Comparison of ENCODE assay signal across 11 mouse cellular contexts in genomic region chr16:49657182-49657581, GRCm38 (mm10).
"Had no signal": no experiment of that assay in that cellular context is flagged by ENCODE, and none has a peak within 500 bp of the region (broad histone marks: within the 10 kb centered on the region; RNA-seq: fewer than 3 reads in every experiment).

No protein-coding gene starts in this region.

- H3K36me3 ChIP-seq: limb, embryonic 10.5 days; liver, embryonic 13.5 days; lung, embryonic 15.5 days had no signal

- H3K9me3 ChIP-seq: limb, embryonic 10.5 days; liver, embryonic 13.5 days; lung, embryonic 15.5 days; megakaryocyte, embryonic 14.5 days had no signal

- ATAC-seq: intestine, postnatal 0 days; liver, postnatal 0 days had no signal

- H3K27me3 ChIP-seq: liver, embryonic 13.5 days; lung, embryonic 15.5 days; megakaryocyte, embryonic 14.5 days had no signal

- H3K4me3 ChIP-seq: left cerebral cortex, adult 2 months; limb, embryonic 10.5 days; liver, embryonic 13.5 days; lung, embryonic 15.5 days; megakaryocyte, embryonic 14.5 days had no signal

- H3K4me2 ChIP-seq: liver, embryonic 13.5 days; lung, embryonic 15.5 days; midbrain, embryonic 11.5 days had no signal

- H3K9ac ChIP-seq: liver, embryonic 13.5 days; liver, postnatal 0 days; lung, embryonic 15.5 days had no signal

- DNase-seq: liver, embryonic 13.5 days; liver, postnatal 0 days; lung, postnatal 14 days; right cerebral cortex, postnatal 14 days had no signal

- H3K4me1 ChIP-seq: limb, embryonic 10.5 days; liver, embryonic 13.5 days; lung, embryonic 15.5 days had no signal

- H3K27ac ChIP-seq: left cerebral cortex, adult 2 months; limb, embryonic 10.5 days; liver, embryonic 13.5 days; lung, embryonic 15.5 days; macrophage had no signal
